Mouse (Mus musculus): Measurements from ENCODE around the gene Ccdc84.
"Not testable (repeated sequence)": the region's sequence is repeated elsewhere in the genome, so short reads cannot be mapped to it uniquely, and the experiment has no call there.

Gene Ccdc84

DNA sequence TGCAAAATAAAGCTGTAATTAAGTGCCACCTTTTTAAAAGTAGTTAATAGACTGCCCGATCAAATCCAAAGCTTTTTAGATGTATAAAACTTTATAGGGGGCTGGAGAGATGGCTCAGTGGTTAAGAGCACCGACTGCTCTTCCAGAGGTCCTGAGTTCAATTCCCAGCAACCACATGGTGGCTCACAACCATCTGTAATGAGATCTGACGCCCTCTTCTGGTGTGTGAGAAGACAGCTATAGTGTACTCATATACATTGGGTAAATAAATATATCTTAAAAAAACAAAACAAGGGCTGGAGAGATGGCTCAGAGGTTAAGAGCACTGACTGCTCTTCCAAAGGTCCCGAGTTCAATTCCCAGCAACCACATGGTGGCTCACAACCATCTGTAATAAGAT, 56.4 kb downstream of the Ccdc84 start:
- not testable (repeated sequence) for DNase-seq (ENCODE audit: low spot score in 2 of 2)

DNA sequence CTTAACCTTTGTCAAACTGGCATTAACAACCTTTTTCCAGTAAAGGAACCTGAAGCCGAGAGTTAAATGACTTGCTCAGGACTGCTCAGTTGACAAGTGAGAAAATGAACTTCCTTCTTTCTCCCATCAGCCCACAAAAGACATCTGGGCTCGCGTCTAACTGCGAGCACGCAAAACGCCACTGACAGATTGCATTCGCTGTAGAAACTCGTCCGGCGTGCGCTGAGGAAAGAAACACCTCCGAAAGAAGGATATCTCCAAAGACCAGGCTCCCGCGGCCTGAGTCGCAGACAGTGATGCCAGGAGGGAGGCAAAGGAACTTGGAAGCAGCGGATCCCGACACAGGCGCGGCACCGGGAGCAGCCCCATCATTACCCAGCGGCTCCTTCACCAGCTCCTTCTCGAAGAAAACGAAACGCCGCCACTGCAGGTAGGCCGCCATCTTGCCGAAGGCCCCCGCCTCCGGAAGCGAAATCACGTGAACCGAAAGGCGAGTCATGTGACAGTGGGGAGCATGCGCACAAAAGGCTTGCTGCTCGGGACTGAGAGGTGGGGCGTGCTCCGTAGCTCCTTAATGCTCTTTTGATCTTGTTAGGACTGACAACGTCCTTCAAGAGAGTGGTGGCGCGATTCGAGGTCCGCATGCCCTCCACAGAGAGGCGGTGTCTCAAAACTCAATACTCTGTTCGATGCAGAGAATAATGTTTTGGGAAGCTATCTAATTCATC, 57.0 kb downstream of the Ccdc84 start, which contains the start of gene Vps11:
TSS of gene Vps11 (minus strand) at position 481 of the 728 bp plus-strand sequence.
- peak; percentile 89 to 90 for DNase-seq (ENCODE audit: low spot score in 2 of 2)
